Mouse (Mus musculus) left cerebral cortex, adult 9 months (tissue): ENCODE measurements at regions not wholly inside any gene's neighbourhood (a gene's known extent, or its start where the extent isn't known, plus 50 kb on each side); places are given as distances from the start of the nearest gene placed in this dataset.

Experiments
- DNase-seq, 2 experiments: peaks; one replicate each; pipeline ENCODE4 v3.0.0; 2022; ENCODE audit warnings: low spot score in 2 of 2

- DNase-seq: peak; percentile 3 to 14
These were observed 81.7 kb downstream of the Slc35b3 start for GRCm38 (mm10) chr13:38878718-38879669.

- DNase-seq: no peak
These were observed 84.8 kb downstream of the Slc35b3 start for GRCm38 (mm10) chr13:38875923-38876322.

- DNase-seq: no peak
These were observed 96.7 kb downstream of the Slc35b3 start for GRCm38 (mm10) chr13:38864002-38864401.

- DNase-seq: no peak
These were observed 104.9 kb downstream of the Slc35b3 start for GRCm38 (mm10) chr13:38855742-38856141.

GRCm38 (mm10) chr13:38854986-38855385, 105.7 kb downstream of the Slc35b3 start:
- peak in 1 of 2 experiments; percentile 9 for DNase-seq

- DNase-seq: peak in 1 of 2 experiments; percentile 6
These were observed 107.8 kb downstream of the Slc35b3 start for GRCm38 (mm10) chr13:38852868-38853267.

GRCm38 (mm10) chr13:38851820-38852219, 108.9 kb downstream of the Slc35b3 start:
- DNase-seq: no peak

GRCm38 (mm10) chr13:38838231-38838630, 122.4 kb downstream of the Slc35b3 start:
- no peak for DNase-seq

GRCm38 (mm10) chr13:38825649-38826048, 135.0 kb downstream of the Slc35b3 start:
- no peak for DNase-seq

- no peak for DNase-seq
These were observed 141.1 kb downstream of the Slc35b3 start for GRCm38 (mm10) chr13:38819526-38819925.

- DNase-seq: peak; percentile 3 to 11
These were observed 141.9 kb downstream of the Slc35b3 start for GRCm38 (mm10) chr13:38818781-38819180.

- DNase-seq: no peak
These were observed 144.4 kb downstream of the Slc35b3 start for GRCm38 (mm10) chr13:38816296-38816695.

GRCm38 (mm10) chr13:38815002-38815707, 145.5 kb downstream of the Slc35b3 start:
- DNase-seq: no peak

- DNase-seq: no peak
These were observed 139.7 kb upstream of the Eef1e1 start for GRCm38 (mm10) chr13:38798514-38798913.

- no peak for DNase-seq
These were observed 134.6 kb upstream of the Eef1e1 start for GRCm38 (mm10) chr13:38793456-38793855.

GRCm38 (mm10) chr13:38780630-38781010, 121.8 kb upstream of the Eef1e1 start:
- DNase-seq: no peak

- DNase-seq: no peak
These were observed 121.2 kb upstream of the Eef1e1 start for GRCm38 (mm10) chr13:38779984-38780629.

GRCm38 (mm10) chr13:38776546-38776945, 117.7 kb upstream of the Eef1e1 start:
- no peak for DNase-seq

GRCm38 (mm10) chr13:38772996-38773395, 114.1 kb upstream of the Eef1e1 start:
- DNase-seq: no peak

- DNase-seq: no peak
These were observed 107.3 kb upstream of the Eef1e1 start for GRCm38 (mm10) chr13:38766133-38766532.

- DNase-seq: no peak
These were observed 101.4 kb upstream of the Eef1e1 start for GRCm38 (mm10) chr13:38760261-38760660.

GRCm38 (mm10) chr13:38756629-38757227, 97.9 kb upstream of the Eef1e1 start:
- no peak for DNase-seq
